ENCODE assay signal across 27 mouse cellular contexts in genomic region chr10:39516541-39517133, GRCm38 (mm10).
DNase-seq lines count a peak whose midpoint lies in the region; ATAC-seq and TF ChIP-seq lines count a peak whose summit lies in the region.
"Had no signal": no experiment of that assay in that cellular context is flagged by ENCODE, and none has a peak within 500 bp of the region (broad histone marks: within the 10 kb centered on the region; RNA-seq: fewer than 3 reads in every experiment).

No protein-coding gene starts in this region.

- 85% methylated on average over 6 of the region's 6 CpGs for WGBS in midbrain, embryonic 13.5 days
- 84% methylated on average over 6 of the region's 6 CpGs for WGBS in midbrain, postnatal 0 days
- WGBS in thymus, adult 2 months, result 77% methylated on average over 6 of the region's 6 CpGs

- no peak overlapping the region for H3K4me3 ChIP-seq in midbrain, embryonic 13.5 days (replicated peaks)
- no peak overlapping the region for H3K4me3 ChIP-seq in midbrain, postnatal 0 days (ENCODE audit: low read depth, low read length)
- H3K4me3 ChIP-seq in thymus, adult 2 months (ENCODE audit: control insufficient read depth, insufficient read depth, low read length), result no peak overlapping the region
- H3K4me3 ChIP-seq: embryonic facial prominence, embryonic 13.5 days; forebrain, embryonic 10.5 days; hindbrain, embryonic 12.5 days; limb, embryonic 10.5 days; limb, embryonic 15.5 days; liver, embryonic 13.5 days had no signal

- no peak overlapping the region for H3K4me2 ChIP-seq in midbrain, embryonic 13.5 days (replicated peaks)
- H3K4me2 ChIP-seq in midbrain, postnatal 0 days (ENCODE audit: low read depth, low read length, poor library complexity, severe bottlenecking), result no peak overlapping the region
- H3K4me2 ChIP-seq: embryonic facial prominence, embryonic 13.5 days; heart, embryonic 11.5 days; hindbrain, embryonic 12.5 days; limb, embryonic 15.5 days; liver, embryonic 13.5 days; midbrain, embryonic 11.5 days had no signal

- no peaks in the 10 kb centered on the region for H3K9me3 ChIP-seq in midbrain, embryonic 13.5 days
- no peaks in the 10 kb centered on the region for H3K9me3 ChIP-seq in midbrain, postnatal 0 days (ENCODE audit: low read length)
- H3K9me3 ChIP-seq: embryonic facial prominence, embryonic 13.5 days; hindbrain, embryonic 12.5 days; limb, embryonic 10.5 days; limb, embryonic 15.5 days; liver, embryonic 13.5 days had no signal

- peaks cover 43% of the 10 kb centered on the region for H3K36me3 ChIP-seq in midbrain, embryonic 13.5 days
- H3K36me3 ChIP-seq in midbrain, postnatal 0 days (ENCODE audit: insufficient read depth, low read length), result peaks cover 20% of the 10 kb centered on the region
- H3K36me3 ChIP-seq in thymus, adult 2 months (ENCODE audit: control insufficient read depth, insufficient read depth, low read length), result peaks cover 12% of the 10 kb centered on the region; the same call in 1 of the 2 replicates

- 0 out of 2 replicates have a peak overlapping the region, but pooled peaks have one; percentile 34 for H3K9ac ChIP-seq in midbrain, embryonic 13.5 days (replicated peaks)
- H3K9ac ChIP-seq in midbrain, postnatal 0 days (replicated peaks; ENCODE audit: low read length, poor library complexity, severe bottlenecking), result no peak overlapping the region
- H3K9ac ChIP-seq: embryonic facial prominence, embryonic 13.5 days; forebrain, postnatal 0 days; hindbrain, embryonic 12.5 days; limb, embryonic 15.5 days; liver, embryonic 13.5 days had no signal

- H3K4me1 ChIP-seq in midbrain, embryonic 13.5 days (replicated peaks), result peaks cover 56% of the 10 kb centered on the region
- no peaks in the 10 kb centered on the region for H3K4me1 ChIP-seq in midbrain, postnatal 0 days (ENCODE audit: insufficient read depth, low read length)
- peaks cover 34% of the 10 kb centered on the region for H3K4me1 ChIP-seq in thymus, adult 2 months (replicated peaks; ENCODE audit: control insufficient read depth, insufficient read depth, low read length)

- TF ChIP-seq CTCF in midbrain, postnatal 0 days (IDR thresholded peaks at IDR 0.05), result no peak
- no peak for TF ChIP-seq CTCF in thymus, adult 2 months (IDR thresholded peaks at IDR 0.05; ENCODE audit: borderline replicate concordance, control insufficient read depth, extremely low read depth, insufficient read depth, low read length, poor library complexity)

- H3K27ac ChIP-seq in midbrain, embryonic 13.5 days, result peak overlapping the region; percentile 44; the same call in 1 of the 2 replicates
- H3K27ac ChIP-seq in midbrain, postnatal 0 days (ENCODE audit: low read depth, low read length), result no peak overlapping the region
- no peak overlapping the region; the same call in 1 of the 2 replicates for H3K27ac ChIP-seq in thymus, adult 2 months (ENCODE audit: control insufficient read depth, insufficient read depth, low read length)
- H3K27ac ChIP-seq: embryonic facial prominence, embryonic 13.5 days; limb, embryonic 10.5 days; limb, embryonic 15.5 days; liver, embryonic 13.5 days had no signal

- no peak for TF ChIP-seq POLR2A in thymus, adult 2 months (IDR thresholded peaks at IDR 0.05; ENCODE audit: control insufficient read depth, extremely low read depth, insufficient read depth, low read length, poor library complexity)

- H3K27me3 ChIP-seq in midbrain, embryonic 13.5 days, result no peaks in the 10 kb centered on the region
- H3K27me3 ChIP-seq in midbrain, postnatal 0 days (ENCODE audit: insufficient read depth, low read length), result no peaks in the 10 kb centered on the region
- no peaks in the 10 kb centered on the region for H3K27me3 ChIP-seq in thymus, adult 2 months (ENCODE audit: control insufficient read depth, insufficient read depth, low read length)
- H3K27me3 ChIP-seq: embryonic facial prominence, embryonic 13.5 days; hindbrain, embryonic 12.5 days; limb, embryonic 15.5 days; liver, embryonic 13.5 days; Patski had no signal

- ATAC-seq in midbrain, embryonic 13.5 days, result no peak
- no peak for ATAC-seq in midbrain, postnatal 0 days (ENCODE audit: low FRiP score)
- ATAC-seq in common myeloid progenitor, adult 5-6 weeks (replicated peaks; ENCODE audit: low read depth, poor library complexity, severe bottlenecking), result peak; percentile 24; the same call in 1 of the 2 replicates
- ATAC-seq: forebrain, postnatal 0 days; intestine, postnatal 0 days; Patski had no signal

- DNase-seq in midbrain, postnatal 0 days (ENCODE audit: low spot score), result no peak
- peak; percentile 31 for DNase-seq in thymus, postnatal 0 days (ENCODE audit: low spot score)
- no peak for DNase-seq in thymus, adult 2 months
- peak; percentile 58 for DNase-seq in thymus, postnatal 4 days
- DNase-seq in urinary bladder, postnatal 14 days (ENCODE audit: low spot score), result no peak
- DNase-seq: adrenal gland, postnatal 10 days; cerebellum, adult 9-11 months; forebrain, postnatal 0 days; heart, postnatal 36 days; kidney, adult 9 months; kidney, postnatal 10 days; liver, embryonic 13.5 days; lung, adult 18-20 months; lung, postnatal 10 days; retina, postnatal 1 day; right cerebral cortex, postnatal 14 days had no signal

Comparison
In these comparisons a context has a peak if more than half of its experiments do, and no peak if none do; other contexts are left out.
1. DNase-seq: peak in thymus, postnatal 0 days (single experiment) and thymus, postnatal 4 days (single experiment); none in midbrain, postnatal 0 days (single experiment), thymus, adult 2 months (single experiment) and urinary bladder, postnatal 14 days (single experiment).